Mouse (Mus musculus) embryonic facial prominence, embryonic 12.5 days (tissue): Measurements from ENCODE around the gene Naa38. TPM values are rescaled to one million over a fixed set of nuclear protein-coding genes. Genes with fewer than 3 reads are reported as not detected.
"Not testable (repeated sequence)": the region's sequence is repeated elsewhere in the genome, so short reads cannot be mapped to it uniquely, and the experiment has no call there.

Source experiments
- ATAC-seq: fragments of 200-750 bp; cut with Nextera tagmentation; 2 replicates; pipeline ENCODE4 v1.8.0; 2017; ENCODE audit not compliant: insufficient number of reproducible peaks, insufficient read depth, low FRiP score, low TSS enrichment
- H3K27ac ChIP-seq: fragments of 300-500 bp; sonication (generic); 2 replicates; pipeline ENCODE4 v1.5.1; 2016; ENCODE audit warnings: mild to moderate bottlenecking
- H3K27me3 ChIP-seq: fragments of 300-500 bp; sonication (generic); 2 replicates; pipeline ENCODE4 v1.6.1; 2016; ENCODE audit warnings: mild to moderate bottlenecking, moderate library complexity
- H3K36me3 ChIP-seq: fragments of 300-500 bp; sonication (generic); 2 replicates; pipeline ENCODE4 v1.6.1; 2016; ENCODE audit warnings: mild to moderate bottlenecking
- H3K4me1 ChIP-seq: fragments of 300-500 bp; sonication (generic); 2 replicates; pipeline ENCODE4 v1.6.1; 2016
- H3K4me2 ChIP-seq: fragments of 300-500 bp; sonication (generic); replicated peaks from 2 replicates; pipeline ENCODE4 v1.6.1; 2016; ENCODE audit warnings: mild to moderate bottlenecking, moderate library complexity
- H3K4me3 ChIP-seq: fragments of 300-500 bp; sonication (generic); 2 replicates; pipeline ENCODE4 v1.5.1; 2016; ENCODE audit warnings: mild to moderate bottlenecking
- H3K9ac ChIP-seq: fragments of 300-500 bp; sonication (generic); 2 replicates; pipeline ENCODE4 v1.6.1; 2016; ENCODE audit warnings: mild to moderate bottlenecking, moderate library complexity
- H3K9me3 ChIP-seq: fragments of 300-500 bp; sonication (generic); 2 replicates; pipeline ENCODE4 v1.6.1; 2016; ENCODE audit warnings: mild to moderate bottlenecking, moderate library complexity
- WGBS: fragments of 180-500 bp; shearing (Covaris S2); methylation state at CpG from one replicate; pipeline ENCODE4 v1.1.7; 2016; 5-methylcytosine and 5-hydroxymethylcytosine counted together
- polyA plus RNA-seq: library from polyadenylated mRNA; unstranded; fragments of >200 nt; fragmentation: Nextera tagmentation; extraction: Ambion mirVana; gene quantifications from 2 replicates; pipeline ENCODE4 v1.2.1, GENCODE M21; 2016

Gene Naa38
- 126 and 129 TPM in 2 replicates for polyA plus RNA-seq

GRCm38 (mm10) chr11:69395235-69395633 lies at the start of gene Naa38, which contains the start of gene Cyb5d1:
Naa38 (plus strand) TSS chr11:69395487.
Cyb5d1 (minus strand) TSS chr11:69395631.
- Histone ChIP-seq H3K27ac (peak within 1 kb of the TSS; percentile 96), H3K4me2 (peak within 1 kb of the TSS; percentile 64), H3K9ac (peak within 1 kb of the TSS; percentile 78), H3K4me3 (peak within 1 kb of the TSS; percentile 67), H3K4me1 (peaks cover 35% of the 10 kb centered on the region), H3K36me3 (peaks cover 12% of the 10 kb centered on the region)
- not testable (repeated sequence) for H3K27me3 ChIP-seq, H3K9me3 ChIP-seq
- peak; percentile 57 for ATAC-seq
- under 1% methylated on average over 24 of the region's 24 CpGs for WGBS

DNA sequence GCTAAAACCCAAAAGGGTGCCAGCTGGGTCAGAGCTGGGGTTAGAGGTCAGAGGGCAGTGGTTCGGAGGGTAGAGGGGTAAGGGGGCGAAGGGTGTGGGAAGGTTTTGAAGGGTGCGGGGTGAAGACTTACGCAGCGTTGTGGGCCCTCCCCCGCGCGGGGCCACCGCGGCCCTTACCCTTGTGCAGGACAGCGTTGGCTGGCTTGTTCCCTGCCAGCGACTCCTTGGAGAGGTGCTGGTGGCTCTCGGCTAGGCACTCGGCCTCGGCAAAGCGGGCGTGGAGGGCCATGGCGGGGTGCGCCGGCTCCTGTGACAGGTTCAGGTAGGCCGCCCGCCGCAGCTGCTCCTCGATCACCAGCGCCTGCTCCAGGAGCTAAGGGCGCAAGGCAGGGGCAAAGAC lies 48.8 kb upstream of the Naa38 start:
- WGBS, result 87% methylated on average over 25 of the region's 26 CpGs
- Histone ChIP-seq H3K4me1 (peaks cover 2% of the 10 kb centered on the region; the same call in 1 of the 2 replicates), H3K9ac (no peak overlapping the region), H3K4me3 (no peak overlapping the region), H3K27ac (no peak overlapping the region), H3K4me2 (no peak overlapping the region), H3K36me3 (peaks cover 85% of the 10 kb centered on the region), H3K9me3 (no peaks in the 10 kb centered on the region), H3K27me3 (no peaks in the 10 kb centered on the region)
- ATAC-seq, result no peak

GRCm38 (mm10) chr11:69356544-69356943 lies 38.7 kb upstream of the Naa38 start:
- 95% methylated on average over 5 of the region's 5 CpGs for WGBS
- ATAC-seq, result no peak
- no peak overlapping the region for H3K27ac ChIP-seq
- H3K27me3 ChIP-seq, result no peaks in the 10 kb centered on the region
- H3K4me1 ChIP-seq, result no peaks in the 10 kb centered on the region
- H3K4me3 ChIP-seq, result no peak overlapping the region
- H3K4me2 ChIP-seq, result no peak overlapping the region
- H3K9me3 ChIP-seq, result no peaks in the 10 kb centered on the region
- H3K9ac ChIP-seq, result no peak overlapping the region
- peaks cover 98% of the 10 kb centered on the region for H3K36me3 ChIP-seq

DNA sequence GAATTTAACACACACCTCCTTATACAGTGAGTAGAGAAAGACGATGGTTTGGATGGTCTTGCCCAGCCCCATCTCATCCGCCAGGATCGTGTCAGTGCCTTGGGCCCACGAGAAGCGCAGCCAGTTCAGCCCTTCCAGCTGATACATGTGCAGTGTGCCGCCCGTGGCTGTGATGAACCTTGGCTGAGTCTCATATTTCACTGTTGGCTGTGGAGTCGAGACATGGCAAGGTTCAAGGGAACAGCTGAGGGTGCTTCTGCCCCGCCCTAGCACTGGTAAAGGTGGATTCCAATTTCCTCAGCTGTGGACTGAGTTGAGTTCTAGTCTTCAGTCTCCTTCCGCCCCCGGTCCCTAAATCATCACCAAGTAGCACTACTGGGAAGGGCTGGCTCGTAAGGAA lies 37.6 kb upstream of the Naa38 start:
- Histone ChIP-seq H3K9ac (no peak overlapping the region), H3K9me3 (no peaks in the 10 kb centered on the region), H3K27me3 (no peaks in the 10 kb centered on the region), H3K4me3 (no peak overlapping the region), H3K4me1 (peaks cover 3% of the 10 kb centered on the region), H3K4me2 (no peak overlapping the region), H3K36me3 (peaks cover 97% of the 10 kb centered on the region), H3K27ac (no peak overlapping the region)
- no peak for ATAC-seq
- 84% methylated on average over 12 of the region's 12 CpGs for WGBS

- no peak overlapping the region for H3K27ac ChIP-seq
- no peak for ATAC-seq
- no peak overlapping the region for H3K4me3 ChIP-seq
- H3K4me1 ChIP-seq, result peaks cover 37% of the 10 kb centered on the region
- no peak overlapping the region for H3K4me2 ChIP-seq
- no peaks in the 10 kb centered on the region for H3K27me3 ChIP-seq
- no peaks in the 10 kb centered on the region for H3K9me3 ChIP-seq
- WGBS, result 50% methylated on average over 7 of the region's 7 CpGs
- peaks cover 72% of the 10 kb centered on the region for H3K36me3 ChIP-seq
- no peak overlapping the region for H3K9ac ChIP-seq
Measured at GRCm38 (mm10) chr11:69362021-69362420, 33.3 kb upstream of the Naa38 start.

GRCm38 (mm10) chr11:69362479-69362878 lies 32.8 kb upstream of the Naa38 start:
- no peak overlapping the region for H3K4me3 ChIP-seq
- no peak overlapping the region for H3K4me2 ChIP-seq
- H3K4me1 ChIP-seq, result peaks cover 37% of the 10 kb centered on the region
- no peak overlapping the region for H3K9ac ChIP-seq
- H3K27me3 ChIP-seq, result no peaks in the 10 kb centered on the region
- no peak for ATAC-seq
- H3K9me3 ChIP-seq, result no peaks in the 10 kb centered on the region
- WGBS, result 25% methylated on average over 2 of the region's 2 CpGs
- H3K36me3 ChIP-seq, result peaks cover 68% of the 10 kb centered on the region
- 0 out of 2 replicates have a peak overlapping the region, but pooled peaks have one; percentile 4 for H3K27ac ChIP-seq

DNA sequence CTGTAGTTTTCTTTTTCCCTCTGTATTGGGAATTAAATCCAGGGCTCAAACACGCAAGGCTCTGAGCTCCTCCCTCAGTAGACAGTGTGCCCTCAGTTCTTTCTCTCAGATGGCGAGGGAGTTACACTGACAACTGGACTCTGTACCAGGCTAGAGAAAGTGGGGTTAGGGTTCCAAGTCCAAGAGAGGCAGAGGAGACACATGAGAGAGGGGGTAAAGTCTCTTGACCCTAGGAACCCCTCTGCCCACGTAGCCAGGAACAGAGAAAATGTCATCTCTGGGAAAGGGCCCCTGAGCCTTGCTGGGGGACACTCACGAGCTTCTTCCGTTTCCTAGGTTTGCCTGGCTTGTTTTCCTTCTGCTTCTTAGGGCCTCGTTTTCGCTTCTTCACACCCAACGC lies 30.9 kb upstream of the Naa38 start:
- WGBS, result 37% methylated on average over 8 of the region's 8 CpGs
- H3K4me2 ChIP-seq, result peak overlapping the region; percentile 80
- H3K36me3 ChIP-seq, result peaks cover 49% of the 10 kb centered on the region
- H3K4me1 ChIP-seq, result peaks cover 37% of the 10 kb centered on the region
- no peaks in the 10 kb centered on the region for H3K9me3 ChIP-seq
- H3K4me3 ChIP-seq, result no peak overlapping the region
- H3K27me3 ChIP-seq, result no peaks in the 10 kb centered on the region
- ATAC-seq, result no peak
- peak overlapping the region; percentile 21; the same call in 1 of the 2 replicates for H3K9ac ChIP-seq
- H3K27ac ChIP-seq, result peak overlapping the region; percentile 99

DNA sequence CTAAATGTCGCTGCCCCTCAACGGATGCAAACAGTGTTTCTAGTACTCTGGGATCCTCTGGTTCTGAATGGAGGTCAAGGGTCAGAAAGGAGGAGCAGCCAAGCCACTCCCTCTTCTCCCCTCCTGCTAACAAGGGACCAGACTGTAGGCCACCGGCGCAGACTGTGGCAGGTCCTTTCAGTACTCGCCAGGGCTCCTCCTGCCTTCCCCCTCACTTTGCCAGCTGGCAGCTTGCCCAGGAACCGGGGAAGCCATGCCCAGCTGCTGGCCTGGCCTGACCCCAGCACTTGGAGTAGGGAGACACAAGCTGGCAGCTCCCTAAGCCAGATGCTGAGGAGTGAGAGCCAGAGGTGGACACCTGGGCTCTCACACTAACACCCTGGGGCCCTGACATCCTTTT lies 30.4 kb upstream of the Naa38 start:
- Histone ChIP-seq H3K9ac (peak overlapping the region; percentile 73; the same call in 1 of the 2 replicates), H3K27ac (peak overlapping the region; percentile 99), H3K36me3 (peaks cover 43% of the 10 kb centered on the region), H3K9me3 (no peaks in the 10 kb centered on the region), H3K4me2 (peak overlapping the region; percentile 80), H3K27me3 (no peaks in the 10 kb centered on the region), H3K4me1 (peaks cover 37% of the 10 kb centered on the region), H3K4me3 (peak overlapping the region; percentile 93)
- 0 out of 2 replicates have a peak, but pooled peaks have one; percentile 22 for ATAC-seq
- 4% methylated on average over 6 of the region's 6 CpGs for WGBS

DNA sequence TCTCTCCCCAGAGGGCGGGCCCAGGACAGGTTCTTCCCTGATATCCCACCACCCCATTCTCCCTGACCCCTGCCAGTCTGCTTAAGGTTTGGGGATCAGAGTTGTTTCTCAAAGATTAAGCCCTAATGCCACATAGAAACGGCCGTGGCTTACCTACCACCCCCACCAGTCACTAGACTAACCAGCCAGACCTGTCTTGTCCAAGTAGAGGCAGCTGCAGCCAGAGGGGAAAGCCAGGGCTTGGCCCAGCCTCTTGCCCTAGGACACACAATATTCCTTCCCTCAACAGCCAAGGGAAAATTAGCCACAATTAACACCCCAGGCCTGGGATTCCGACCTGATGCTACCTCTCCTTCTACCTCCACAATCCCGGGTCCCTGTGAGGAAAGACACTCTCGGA lies 29.6 kb upstream of the Naa38 start:
- Histone ChIP-seq H3K27ac (peak overlapping the region; percentile 99), H3K27me3 (no peaks in the 10 kb centered on the region), H3K4me1 (peaks cover 39% of the 10 kb centered on the region), H3K36me3 (peaks cover 35% of the 10 kb centered on the region), H3K4me2 (peak overlapping the region; percentile 80), H3K4me3 (peak overlapping the region; percentile 93), H3K9ac (peak overlapping the region; percentile 73), H3K9me3 (no peaks in the 10 kb centered on the region)
- 15% methylated on average over 6 of the region's 6 CpGs for WGBS
- ATAC-seq, result no peak

- Histone ChIP-seq H3K4me1 (peaks cover 45% of the 10 kb centered on the region), H3K27ac (peak overlapping the region; percentile 100), H3K36me3 (peaks cover 29% of the 10 kb centered on the region), H3K27me3 (no peaks in the 10 kb centered on the region), H3K4me3 (peak overlapping the region; percentile 93), H3K9ac (peak overlapping the region; percentile 100), H3K4me2 (peak overlapping the region; percentile 80), H3K9me3 (no peaks in the 10 kb centered on the region)
- peak; percentile 82 for ATAC-seq
- WGBS, result under 1% methylated on average over 26 of the region's 26 CpGs
Measured at GRCm38 (mm10) chr11:69366157-69366854, 29.0 kb upstream of the Naa38 start.

GRCm38 (mm10) chr11:69366855-69367615 lies 28.3 kb upstream of the Naa38 start:
- Histone ChIP-seq H3K4me3 (peak overlapping the region; percentile 93), H3K9ac (peak overlapping the region; percentile 100), H3K36me3 (peaks cover 22% of the 10 kb centered on the region), H3K27ac (peak overlapping the region; percentile 100), H3K4me1 (peaks cover 52% of the 10 kb centered on the region), H3K27me3 (no peaks in the 10 kb centered on the region), H3K9me3 (no peaks in the 10 kb centered on the region), H3K4me2 (peak overlapping the region; percentile 80)
- no peak; the same call in 1 of the 2 replicates for ATAC-seq
- WGBS, result under 1% methylated on average over 22 of the region's 22 CpGs
